29 mouse cellular contexts compared by ENCODE assay signal in the genomic region with DNA sequence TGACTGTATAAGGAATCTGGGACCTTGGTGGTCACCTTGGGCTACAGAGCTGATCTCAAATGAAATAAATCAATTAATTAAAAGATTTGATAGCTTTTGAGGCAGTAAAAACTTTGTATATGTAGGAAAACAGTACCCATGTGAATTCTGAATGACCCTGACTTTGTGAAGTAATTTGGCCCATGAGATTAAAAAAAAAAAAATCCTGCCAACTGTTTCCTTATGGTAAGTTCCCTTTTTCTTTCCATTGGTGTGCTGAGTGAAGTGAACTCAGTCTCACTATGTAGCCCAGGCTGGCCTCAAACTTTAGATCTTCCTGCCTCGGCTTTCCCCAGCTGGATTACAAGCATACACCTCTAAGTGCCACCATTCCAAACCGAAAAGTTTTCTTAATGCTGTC.
"Had no signal": no experiment of that assay in that cellular context is flagged by ENCODE, and none has a peak within 500 bp of the region (broad histone marks: within the 10 kb centered on the region; RNA-seq: fewer than 3 reads in every experiment).

No protein-coding gene starts in this region.

- H3K9me3 ChIP-seq: limb, embryonic 10.5 days; limb, embryonic 12.5 days; limb, embryonic 13.5 days; limb, embryonic 15.5 days; liver, embryonic 13.5 days; liver, embryonic 15.5 days; lung, embryonic 15.5 days; megakaryocyte, embryonic 14.5 days; midbrain, embryonic 10.5 days; midbrain, embryonic 12.5 days; midbrain, embryonic 13.5 days; midbrain, embryonic 15.5 days; neural tube, embryonic 12.5 days had no signal

- H3K4me1 ChIP-seq: limb, embryonic 10.5 days; limb, embryonic 12.5 days; limb, embryonic 13.5 days; limb, embryonic 15.5 days; lung, embryonic 15.5 days; midbrain, embryonic 10.5 days; midbrain, embryonic 12.5 days; midbrain, embryonic 13.5 days; midbrain, embryonic 15.5 days; neural tube, embryonic 12.5 days had no signal

- ATAC-seq: lung, postnatal 0 days; midbrain, embryonic 13.5 days; midbrain, embryonic 15.5 days; midbrain, embryonic 16.5 days had no signal

- H3K9ac ChIP-seq: limb, embryonic 12.5 days; limb, embryonic 13.5 days; limb, embryonic 15.5 days; liver, embryonic 13.5 days; liver, embryonic 14.5 days; liver, embryonic 15.5 days; lung, embryonic 14.5 days; lung, embryonic 15.5 days; midbrain, embryonic 12.5 days; midbrain, embryonic 13.5 days; midbrain, embryonic 15.5 days; neural tube, embryonic 12.5 days had no signal

- DNase-seq: left cerebral cortex, postnatal 4 days; lung, adult 18-20 months; lung, adult 2 months; lung, embryonic 14.5 days; lung, postnatal 10 days; lung, postnatal 14 days; lung, postnatal 36 days; lung, postnatal 4 days; midbrain, embryonic 14.5 days had no signal

- H3K27ac ChIP-seq: limb, embryonic 10.5 days; limb, embryonic 12.5 days; limb, embryonic 13.5 days; limb, embryonic 15.5 days; liver, embryonic 13.5 days; liver, embryonic 14.5 days; liver, embryonic 15.5 days; lung, embryonic 15.5 days; macrophage; midbrain, embryonic 10.5 days; midbrain, embryonic 12.5 days; midbrain, embryonic 13.5 days; midbrain, embryonic 15.5 days; neural tube, embryonic 12.5 days had no signal

- H3K4me2 ChIP-seq: limb, embryonic 12.5 days; limb, embryonic 13.5 days; limb, embryonic 15.5 days; liver, embryonic 11.5 days; liver, embryonic 13.5 days; liver, embryonic 15.5 days; lung, embryonic 14.5 days; lung, embryonic 15.5 days; midbrain, embryonic 11.5 days; midbrain, embryonic 12.5 days; midbrain, embryonic 13.5 days; midbrain, embryonic 15.5 days; neural tube, embryonic 12.5 days had no signal

- H3K27me3 ChIP-seq: limb, embryonic 12.5 days; limb, embryonic 13.5 days; limb, embryonic 15.5 days; liver, embryonic 13.5 days; liver, embryonic 15.5 days; lung, embryonic 15.5 days; megakaryocyte, embryonic 14.5 days; midbrain, embryonic 12.5 days; midbrain, embryonic 13.5 days; midbrain, embryonic 15.5 days; neural tube, embryonic 12.5 days had no signal

- H3K4me3 ChIP-seq: limb, embryonic 10.5 days; limb, embryonic 12.5 days; limb, embryonic 13.5 days; limb, embryonic 15.5 days; liver, embryonic 13.5 days; liver, embryonic 15.5 days; lung, embryonic 15.5 days; megakaryocyte, embryonic 14.5 days; midbrain, embryonic 10.5 days; midbrain, embryonic 12.5 days; midbrain, embryonic 13.5 days; midbrain, embryonic 15.5 days; myocyte; neural tube, embryonic 12.5 days had no signal
